Mouse (Mus musculus) megakaryocyte, embryonic 14.5 days (primary cell): Measurements from ENCODE around the gene Shmt1.

ENCODE experiments used
- FLI1 ChIP-seq: IDR thresholded peaks from 2 replicates; pipeline ENCODE4 v1.6.1; 2012; ENCODE audit warnings: low read length, inconsistent platforms, mixed read lengths
- GATA1 ChIP-seq: IDR thresholded peaks from 3 replicates; pipeline ENCODE4 v1.6.1; 2012; ENCODE audit warnings: mixed read lengths, low read length, inconsistent platforms, borderline replicate concordance

DNA sequence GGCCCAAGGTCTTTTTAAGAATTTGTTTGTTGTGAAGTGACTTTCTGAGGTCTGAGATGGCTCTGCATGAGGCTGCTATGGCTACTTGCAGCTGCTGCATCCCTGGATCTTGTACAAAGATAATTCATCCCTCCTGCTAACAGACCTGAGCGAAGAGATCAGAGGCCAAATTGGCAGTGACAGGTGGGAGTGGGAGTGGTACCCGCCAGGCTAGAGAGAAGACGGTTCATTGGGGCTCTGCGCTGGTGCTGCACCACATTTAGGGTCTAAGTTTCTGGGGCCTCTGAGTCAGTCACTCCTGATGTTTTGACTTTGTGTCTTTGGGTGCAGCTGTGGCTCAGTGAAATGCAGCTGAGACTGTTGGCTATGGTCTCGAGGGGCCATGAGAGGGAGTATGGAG lies 31.9 kb upstream of the Shmt1 start:
- no peak for TF ChIP-seq GATA1
- no peak for TF ChIP-seq FLI1
